Mouse (Mus musculus): ENCODE data around the gene Gm10985. TPM values are rescaled to one million over a fixed set of nuclear protein-coding genes. Genes with fewer than 3 reads are reported as not detected.

The Gm10985 gene
- not detected for total RNA-seq (2023)

DNA sequence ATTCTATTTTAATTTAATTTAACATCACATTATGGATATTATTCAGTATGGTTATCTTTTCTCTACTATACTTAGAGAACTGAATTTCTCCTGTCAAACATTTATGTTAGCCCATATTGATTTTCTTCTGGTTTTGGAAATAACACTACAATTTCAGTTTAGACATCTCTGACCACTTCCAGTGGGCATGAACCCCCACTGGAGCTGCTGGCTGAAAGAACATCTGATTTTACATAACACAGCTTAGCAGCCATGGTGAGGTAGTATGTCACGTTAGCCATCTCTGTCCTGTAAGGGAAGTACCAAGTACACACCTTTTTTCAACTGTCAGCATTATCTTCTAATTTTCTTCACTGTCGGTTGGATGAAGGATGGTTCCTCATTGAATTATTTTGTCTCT lies at the start of gene Gm10985:
Gene Gm10985 (plus strand): TSS at position 301 of the 400 bp plus-strand sequence.

DNA sequence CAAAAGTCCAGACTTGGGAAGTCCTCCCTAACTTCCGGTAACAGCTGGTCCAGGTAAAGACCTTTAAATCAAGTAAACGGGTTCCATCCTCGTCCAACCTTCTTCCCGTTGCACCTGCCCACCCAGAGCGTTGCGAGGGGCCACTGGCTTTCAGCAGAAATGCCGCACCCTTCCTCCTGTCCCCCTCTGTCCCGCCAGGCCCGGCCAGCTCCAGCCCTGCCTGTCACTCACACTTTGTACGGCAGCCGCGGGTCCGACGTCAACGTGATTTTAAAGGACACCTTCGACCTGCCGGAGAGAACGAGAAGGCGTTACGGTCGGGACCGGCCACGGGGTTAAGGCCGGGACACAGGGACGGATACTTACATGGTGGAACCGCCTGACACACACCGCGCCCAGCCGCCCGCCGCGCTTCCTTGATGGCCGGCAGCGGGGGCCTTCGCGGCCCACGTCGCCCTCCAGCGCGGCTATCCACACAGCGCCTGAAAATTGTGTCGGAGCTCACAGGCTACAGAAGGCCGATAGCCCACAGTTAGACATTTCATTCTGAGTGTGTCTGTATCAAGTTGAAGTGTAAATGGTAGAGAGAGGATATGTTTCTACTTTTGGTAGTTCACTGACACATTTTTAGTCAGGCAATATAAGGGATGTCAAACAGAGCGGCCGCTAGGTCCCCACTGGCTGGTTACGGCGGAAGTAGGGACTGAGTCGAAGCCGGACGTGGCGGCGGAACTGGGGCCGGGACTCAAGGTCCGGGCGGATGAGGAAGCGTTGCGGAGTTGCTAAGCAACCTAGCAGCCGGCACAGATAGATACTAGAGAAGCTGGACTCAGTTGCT lies 18.7 kb downstream of the Gm10985 start, which contains the start of gene Ufm1:
Gene Ufm1 (minus strand): TSS at position 448 of the 838 bp plus-strand sequence.

Other genes starting within 250 kb of the Gm10985 start
- not detected for gene Frem2, start 187.7 kb upstream of the Gm10985 start, total RNA-seq (2023)
- gene Ufm1, start 18.7 kb downstream of the Gm10985 start, total RNA-seq (2023): 64.1 TPM